Mouse (Mus musculus) G1E (cell line): ENCODE measurements around the gene Tet3. TPM values are rescaled to one million over a fixed set of nuclear protein-coding genes. Genes with fewer than 3 reads are reported as not detected.

Source experiments
- ATAC-seq: 2 replicates; pipeline ENCODE4 v1.8.0; 2016; ENCODE audit warnings: mild to moderate bottlenecking; ENCODE audit not compliant: insufficient number of reproducible peaks, poor library complexity, low FRiP score, severe bottlenecking; ENCODE audit errors: extremely low read depth
- DNase-seq: peaks from one replicate; pipeline ENCODE4 v3.0.0; 2012; ENCODE audit warnings: low spot score
- H3K27me3 ChIP-seq: 2 replicates; pipeline ENCODE4 v1.6.1; 2012; ENCODE audit warnings: mild to moderate bottlenecking, low read length, inconsistent platforms; ENCODE audit not compliant: insufficient read depth
- H3K36me3 ChIP-seq: replicated peaks from 2 replicates; pipeline ENCODE3; 2012; ENCODE audit warnings: mild to moderate bottlenecking, inconsistent platforms
- H3K4me1 ChIP-seq: 2 replicates; pipeline ENCODE4 v1.6.1; 2012; ENCODE audit warnings: low read depth, low read length, inconsistent platforms, mixed read lengths; ENCODE audit not compliant: insufficient read depth
- H3K4me3 ChIP-seq: 2 replicates; pipeline ENCODE4 v1.5.1; 2012; ENCODE audit warnings: low read depth, mild to moderate bottlenecking, inconsistent platforms, low read length, moderate library complexity, mixed read lengths
- H3K9me3 ChIP-seq: replicated peaks from 2 replicates; pipeline ENCODE4 v1.6.1; 2012; ENCODE audit warnings: inconsistent platforms
- CTCF ChIP-seq: IDR thresholded peaks from 2 replicates; pipeline ENCODE4 v1.5.1; 2012; ENCODE audit warnings: low read depth, low read length, inconsistent platforms, mixed read lengths
- GATA1 ChIP-seq: IDR thresholded peaks from 2 replicates; pipeline ENCODE4 v1.6.1; 2012; ENCODE audit warnings: borderline replicate concordance, low read length, inconsistent platforms, mixed read lengths
- GATA2 ChIP-seq: IDR thresholded peaks from 2 replicates; pipeline ENCODE4 v1.6.1; 2012; ENCODE audit warnings: low read depth, low read length, inconsistent platforms, borderline replicate concordance
- POLR2AphosphoS5 ChIP-seq: IDR thresholded peaks from 2 replicates; pipeline ENCODE4 v1.6.1; 2012; ENCODE audit warnings: low read depth, low read length, inconsistent platforms; ENCODE audit not compliant: insufficient replicate concordance
- TAL1 ChIP-seq: conservative IDR thresholded peaks from 2 replicates; pipeline ENCODE4 v1.6.1; 2012; ENCODE audit warnings: low read depth, low read length, inconsistent platforms, mixed read lengths
- polyA plus RNA-seq: library from polyadenylated mRNA; stranded (reverse); fragments of >175 nt; gene quantifications from 2 replicates; pipeline ENCODE4 v1.2.3, GENCODE M21; 2012
- total RNA-seq, 2 experiments: library from RNA; stranded (forward) in 1 of 2; stranded (reverse) in 1 of 2; fragments of 200-1000 nt in 1 of 2; fragments of >200 nt in 1 of 2; fragmentation: Nextera tagmentation in 1 of 2; gene quantifications; 2 replicates each; pipeline ENCODE4 v1.2.3; 2014 to 2017

Tet3 gene
- total and polyA plus RNA-seq, 3 experiments = 17.6 to 94.9 (median 71.1) TPM

DNA sequence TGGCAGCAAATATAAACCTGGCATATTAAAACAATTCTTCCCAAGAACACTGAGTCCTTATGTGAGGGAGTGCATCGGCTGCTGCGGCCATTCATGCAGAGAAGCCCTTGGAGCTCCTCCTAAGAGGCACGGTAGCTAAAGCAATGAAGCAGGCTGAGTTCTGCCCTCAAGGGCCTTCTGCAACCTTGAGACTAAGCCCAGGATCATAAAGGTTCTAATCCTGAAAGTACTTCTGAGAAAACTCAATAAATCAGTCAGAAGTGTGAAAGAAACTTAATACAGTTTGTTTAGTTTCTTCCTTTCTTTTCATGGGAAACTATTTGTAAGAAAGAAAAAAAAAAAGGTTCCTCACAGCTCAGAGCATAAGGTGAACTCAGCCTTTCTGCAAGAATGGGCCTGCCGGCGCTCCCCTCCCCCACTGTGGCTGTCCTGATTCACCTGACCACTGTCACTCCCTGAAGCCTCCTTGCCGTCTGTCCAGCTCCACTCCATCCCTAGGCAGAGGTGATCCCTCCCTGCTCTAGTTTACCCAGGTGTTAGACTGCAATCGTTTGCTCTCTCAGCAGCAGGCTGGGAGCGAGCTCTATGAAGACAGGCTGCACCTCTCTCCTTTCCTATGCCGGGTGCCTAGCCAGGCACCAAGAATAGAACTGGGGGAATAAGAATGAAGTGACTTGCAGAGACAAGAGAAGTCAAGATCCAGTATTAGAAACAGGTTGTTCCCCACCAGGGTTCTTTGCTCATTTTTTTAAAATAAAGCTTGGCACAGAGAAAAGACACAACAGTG lies 42.8 kb upstream of the Tet3 start:
- peaks cover 11% of the 10 kb centered on the region for H3K4me1 ChIP-seq
- no peak for TF ChIP-seq TAL1
- no peak for TF ChIP-seq POLR2AphosphoS5
- no peak for TF ChIP-seq GATA1
- no peak for DNase-seq

GRCm38 (mm10) chr6:83500462-83500861 lies 41.6 kb upstream of the Tet3 start:
- TF ChIP-seq TAL1 = no peak
- TF ChIP-seq CTCF = peak; percentile 30; the same call in 1 of the 2 replicates
- H3K36me3 ChIP-seq = peaks cover 46% of the 10 kb centered on the region
- no peak for DNase-seq
- H3K4me3 ChIP-seq = no peak overlapping the region
- ATAC-seq = no peak
- H3K27me3 ChIP-seq = peaks cover 4% of the 10 kb centered on the region
- no peaks in the 10 kb centered on the region; the same call in 1 of the 2 replicates for H3K9me3 ChIP-seq
- peaks cover 11% of the 10 kb centered on the region for H3K4me1 ChIP-seq

More for the DNA sequence above, 42.8 kb upstream of the Tet3 start:
- Histone ChIP-seq H3K27me3 (peaks cover 7% of the 10 kb centered on the region), H3K9me3 (no peaks in the 10 kb centered on the region; the same call in 1 of the 2 replicates), H3K36me3 (peaks cover 37% of the 10 kb centered on the region), H3K4me3 (no peak overlapping the region)
- no peak for ATAC-seq

- ATAC-seq (no peak), DNase-seq (no peak)
- Histone ChIP-seq H3K27me3 (peaks cover 4% of the 10 kb centered on the region; the same call in 1 of the 2 replicates), H3K4me3 (no peak overlapping the region), H3K4me1 (peaks cover 2% of the 10 kb centered on the region; the same call in 1 of the 2 replicates), H3K9me3 (no peaks in the 10 kb centered on the region; the same call in 1 of the 2 replicates), H3K36me3 (peaks cover 49% of the 10 kb centered on the region)
- TF ChIP-seq POLR2AphosphoS5 (no peak), GATA1 (no peak), CTCF (no peak), TAL1 (no peak)
Measured at GRCm38 (mm10) chr6:83499078-83499477, 40.2 kb upstream of the Tet3 start.

GRCm38 (mm10) chr6:83496753-83497710 lies 38.1 kb upstream of the Tet3 start:
- Histone ChIP-seq H3K36me3 (peaks cover 49% of the 10 kb centered on the region), H3K9me3 (no peaks in the 10 kb centered on the region; the same call in 1 of the 2 replicates), H3K4me3 (no peak overlapping the region), H3K4me1 (no peaks in the 10 kb centered on the region), H3K27me3 (no peaks in the 10 kb centered on the region)
- no peak for ATAC-seq
- DNase-seq = no peak
- TF ChIP-seq CTCF (no peak), TAL1 (no peak), GATA2 (no peak), GATA1 (no peak), POLR2AphosphoS5 (no peak)

GRCm38 (mm10) chr6:83496009-83496752 lies 37.3 kb upstream of the Tet3 start:
- no peak for DNase-seq
- Histone ChIP-seq H3K4me3 (no peak overlapping the region), H3K9me3 (no peaks in the 10 kb centered on the region; the same call in 1 of the 2 replicates), H3K4me1 (no peaks in the 10 kb centered on the region), H3K36me3 (peaks cover 46% of the 10 kb centered on the region), H3K27me3 (no peaks in the 10 kb centered on the region)
- no peak for ATAC-seq
- no peak for TF ChIP-seq GATA1
- TF ChIP-seq GATA2 = no peak
- TF ChIP-seq CTCF = no peak
- no peak for TF ChIP-seq TAL1
- TF ChIP-seq POLR2AphosphoS5 = no peak

GRCm38 (mm10) chr6:83490622-83491021 lies 31.7 kb upstream of the Tet3 start:
- H3K27me3 ChIP-seq = peaks cover 17% of the 10 kb centered on the region
- no peak overlapping the region for H3K4me3 ChIP-seq
- no peaks in the 10 kb centered on the region for H3K9me3 ChIP-seq
- H3K4me1 ChIP-seq = no peaks in the 10 kb centered on the region; the same call in 1 of the 2 replicates
- ATAC-seq (no peak), DNase-seq (no peak)
- TF ChIP-seq GATA1 = no peak
- no peak for TF ChIP-seq TAL1
- TF ChIP-seq CTCF = no peak
- TF ChIP-seq POLR2AphosphoS5 = no peak
- TF ChIP-seq GATA2 = no peak
- H3K36me3 ChIP-seq = peaks cover 54% of the 10 kb centered on the region
